Mouse (Mus musculus) mature B cell (primary cell): Measurements from ENCODE around the gene Fbxo47.

ENCODE experiments used
- in situ Hi-C: fragments of 300-500 bp; cut with MboI; formaldehyde crosslinking; loops from 2 replicates; pipeline ENCODE4 v1.14.3; 2019

Fbxo47 gene

GRCm38 (mm10) chr11:97830501-97830900, 53.5 kb downstream of the Fbxo47 start:
- in situ Hi-C loops: no loop called here

DNA sequence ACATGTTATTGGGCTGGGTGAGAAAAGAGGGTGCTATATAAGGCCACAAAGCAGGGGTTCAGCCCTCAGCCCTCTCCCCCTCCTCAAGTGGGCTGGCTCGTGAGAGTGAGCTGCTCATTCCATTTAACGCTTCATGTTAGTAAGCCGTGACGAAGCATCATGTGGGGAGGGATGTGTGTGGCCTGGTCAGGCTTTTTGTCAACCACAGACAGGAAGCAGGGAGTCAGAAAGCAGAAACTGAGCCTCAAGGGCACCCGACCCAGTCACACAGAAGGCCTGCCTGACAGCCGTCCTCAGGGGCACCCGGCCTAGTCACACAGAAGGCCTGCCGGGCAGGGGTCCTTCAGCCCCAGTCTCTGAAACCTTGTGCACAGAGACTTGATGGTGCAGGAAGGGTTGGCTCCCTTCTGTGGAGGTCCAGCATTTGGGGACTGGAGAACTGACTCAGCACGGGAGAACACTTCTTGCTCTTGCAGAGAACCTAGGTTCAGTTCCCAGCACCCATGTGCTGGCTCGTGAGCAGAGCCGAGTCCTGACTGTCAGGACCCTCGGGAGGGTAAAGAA, 54.0 kb downstream of the Fbxo47 start:
- in situ Hi-C loops: no loop called here

DNA sequence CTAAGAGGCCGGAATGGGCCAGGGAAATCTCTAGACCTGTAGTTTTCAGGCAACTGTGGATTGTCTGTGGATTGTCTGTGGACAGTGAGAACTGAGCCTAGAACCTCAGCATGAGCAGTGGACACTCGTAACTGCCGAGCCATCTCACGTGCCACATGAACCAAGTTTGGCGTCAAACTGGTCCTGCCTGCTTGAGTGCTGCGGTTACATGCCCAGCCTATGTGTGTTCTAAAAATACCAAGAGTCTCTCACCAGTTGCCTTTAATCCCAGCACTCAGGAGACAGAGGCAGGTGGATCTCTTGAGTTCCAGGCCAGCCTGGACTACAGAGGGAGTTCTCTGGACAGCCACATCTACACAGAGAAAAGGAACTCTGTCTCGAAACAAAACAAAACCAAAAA, 54.6 kb downstream of the Fbxo47 start:
- in situ Hi-C loops: no loop called here

DNA sequence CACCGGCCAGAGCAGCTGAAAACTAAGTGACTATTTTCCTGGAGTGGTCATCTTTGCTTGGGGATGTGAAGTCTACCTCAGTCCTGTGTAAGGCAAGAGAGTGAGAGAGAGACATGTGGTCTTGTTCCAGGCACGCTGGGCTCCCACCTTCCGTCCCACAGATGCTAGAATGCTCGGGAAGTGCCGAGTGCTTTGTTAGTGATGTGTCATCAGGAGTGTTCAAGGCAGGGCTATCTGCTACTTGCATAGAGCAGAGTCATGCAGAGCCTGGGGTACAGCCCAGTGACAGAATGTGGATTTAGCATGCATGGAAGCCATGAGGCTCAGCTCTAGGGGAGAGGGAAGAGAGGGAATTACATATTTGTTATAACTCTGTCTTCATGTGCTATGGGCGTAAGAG, 56.3 kb downstream of the Fbxo47 start:
- in situ Hi-C loops: no loop called here

DNA sequence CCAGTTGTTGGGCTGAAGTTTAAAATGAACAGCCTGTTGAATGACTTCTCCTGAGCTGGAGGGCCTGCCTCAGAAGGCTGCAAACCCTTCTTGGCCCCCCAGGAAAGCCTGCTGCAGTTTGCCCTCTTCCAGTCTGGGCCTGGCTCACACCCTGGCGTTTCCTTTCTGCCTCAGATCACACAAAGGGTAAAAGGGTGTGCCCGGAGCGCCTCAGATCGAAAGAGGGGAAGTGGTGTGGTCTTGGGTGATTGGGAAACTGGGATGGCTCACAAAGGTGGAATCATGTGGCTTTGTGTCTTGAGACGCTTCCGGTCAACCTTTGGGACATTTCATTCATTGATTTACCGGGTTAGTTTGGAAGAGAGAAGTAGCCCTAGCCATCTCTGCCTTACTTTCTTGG, 57.5 kb downstream of the Fbxo47 start:
- in situ Hi-C loops: no loop called here

DNA sequence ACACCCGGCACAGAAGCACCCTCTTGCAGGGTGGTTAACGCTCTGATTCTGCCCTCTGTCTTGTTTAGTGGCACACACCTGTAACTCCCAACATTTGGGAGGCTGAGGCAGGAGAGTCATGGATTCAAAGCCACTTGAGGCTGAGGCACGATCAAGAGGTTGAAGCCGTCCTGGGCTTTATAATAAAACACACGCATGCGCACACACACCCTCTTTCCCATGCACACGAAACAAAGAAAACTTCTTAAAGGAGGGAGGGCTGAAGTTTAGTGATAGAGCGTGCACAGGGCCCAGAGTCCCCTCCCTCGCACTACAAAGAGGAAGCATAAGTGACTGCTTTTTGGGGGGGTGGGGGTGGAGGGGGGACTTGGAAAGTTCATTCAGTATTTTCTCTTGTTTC, 58.0 kb downstream of the Fbxo47 start:
- in situ Hi-C loops: no loop called here

GRCm38 (mm10) chr11:97825295-97825694, 58.7 kb downstream of the Fbxo47 start:
- in situ Hi-C loops: no loop called here

GRCm38 (mm10) chr11:97824895-97825294, 59.1 kb downstream of the Fbxo47 start:
- in situ Hi-C loops: no loop called here

- in situ Hi-C loops: no loop called here
Observed at GRCm38 (mm10) chr11:97824168-97824567, 59.8 kb downstream of the Fbxo47 start.

DNA sequence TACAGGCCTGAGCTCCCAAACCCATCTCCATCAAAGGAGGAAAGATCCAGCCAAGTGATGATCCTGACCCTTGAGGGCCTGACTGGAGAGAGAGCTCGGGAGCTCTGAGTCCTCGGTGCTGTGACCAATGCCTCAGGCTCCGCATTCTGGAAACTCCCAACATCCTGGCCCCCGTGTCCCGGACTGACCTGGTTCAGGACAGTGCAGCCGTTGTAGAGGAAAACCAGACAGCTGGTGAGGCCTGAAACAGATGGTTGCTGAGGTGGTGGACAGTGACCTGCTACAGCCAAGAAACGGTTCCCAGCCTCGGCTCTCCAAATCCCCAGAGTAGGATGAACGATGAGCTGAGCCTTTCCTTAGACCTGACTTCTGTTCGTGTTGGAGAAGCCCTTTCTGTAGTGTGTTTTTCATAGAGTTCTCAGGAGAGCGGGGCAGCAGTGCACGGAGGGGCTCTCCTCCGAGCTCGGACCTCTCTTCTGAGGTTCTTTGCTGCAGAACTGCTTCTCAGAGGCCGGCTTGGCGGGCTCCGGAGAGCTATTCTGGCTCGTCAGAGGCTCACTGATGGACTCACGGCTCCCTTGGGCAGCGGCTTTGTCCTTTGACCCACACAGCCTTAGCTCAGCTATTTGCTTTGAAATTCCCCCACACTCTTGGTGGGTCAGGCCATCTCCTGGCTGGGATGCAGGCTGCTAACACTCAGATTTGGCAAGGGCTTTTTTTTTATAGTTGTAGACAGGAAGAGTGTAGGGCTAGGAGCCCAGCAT, 60.9 kb downstream of the Fbxo47 start:
- in situ Hi-C loops: no loop called here

DNA sequence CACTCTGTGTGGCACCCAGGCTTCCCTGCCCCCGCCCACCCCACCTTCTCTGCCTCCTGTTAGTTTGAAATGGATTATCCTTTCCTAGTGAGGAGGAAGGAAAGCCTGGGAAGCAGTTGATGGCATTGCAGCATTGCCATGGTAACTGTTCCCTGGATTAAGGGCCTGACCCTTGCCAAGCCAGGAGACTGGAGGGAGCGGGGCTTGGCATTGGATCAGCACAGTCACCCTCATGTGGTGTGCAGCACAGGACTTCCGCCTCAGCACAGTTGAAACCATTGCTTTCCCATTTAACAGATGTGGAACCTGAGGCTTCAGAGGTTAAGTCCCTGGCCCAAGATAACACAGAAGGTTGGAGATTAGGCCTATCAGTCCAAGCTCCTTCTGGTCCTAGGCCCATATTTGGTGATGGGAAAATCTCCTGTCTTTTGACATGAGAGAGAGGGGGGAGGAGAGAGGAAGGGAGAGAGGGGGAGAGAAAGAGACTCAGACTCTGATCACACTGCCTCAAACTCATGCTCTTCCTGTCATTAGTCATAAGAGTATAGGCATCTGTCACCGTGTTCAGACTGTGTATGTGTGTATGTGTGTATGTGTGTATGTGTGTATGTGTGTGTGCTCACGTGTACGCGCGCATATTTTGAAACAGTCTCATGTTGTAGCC, 62.4 kb downstream of the Fbxo47 start:
- in situ Hi-C loops: no loop called here

DNA sequence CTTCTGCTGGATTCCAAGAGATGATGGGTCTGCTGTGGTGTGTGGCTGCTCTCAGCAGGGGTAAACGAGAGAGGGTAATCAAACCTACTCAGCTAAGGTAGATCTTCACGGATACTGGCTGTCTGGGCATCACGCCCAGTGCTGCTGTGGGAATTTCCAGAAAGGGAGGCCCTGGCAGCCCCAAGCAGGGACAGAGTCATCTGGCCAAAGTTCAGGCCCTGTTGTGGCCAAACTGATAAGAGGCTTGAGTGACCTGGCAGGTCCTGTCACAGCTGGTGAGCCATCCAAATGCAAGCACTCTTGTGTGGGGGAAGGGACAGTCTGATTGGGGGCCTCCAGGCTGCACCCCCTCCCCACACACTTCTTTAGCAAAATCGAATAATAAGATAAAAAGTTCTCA, 63.1 kb downstream of the Fbxo47 start:
- in situ Hi-C loops: no loop called here

DNA sequence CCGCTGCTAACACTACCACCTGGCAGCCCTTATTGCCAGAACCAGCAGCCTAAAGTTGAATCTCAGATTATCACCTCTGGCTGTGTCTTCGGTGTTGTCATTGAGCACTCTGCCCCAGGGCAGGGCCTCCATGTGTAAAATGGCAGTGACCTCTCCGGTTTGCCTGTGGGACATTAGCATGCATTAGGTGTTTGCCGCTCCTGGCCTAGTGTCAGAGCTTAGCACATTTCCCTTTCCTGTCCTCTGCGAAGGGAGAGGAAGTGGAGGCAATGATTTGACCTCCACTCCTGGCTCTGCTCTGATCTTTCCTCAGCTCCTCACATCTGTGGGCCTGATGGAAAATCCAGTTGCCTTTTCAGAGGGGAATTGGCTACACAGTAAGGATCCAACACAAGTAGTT, 64.0 kb downstream of the Fbxo47 start:
- in situ Hi-C loops: no loop called here

DNA sequence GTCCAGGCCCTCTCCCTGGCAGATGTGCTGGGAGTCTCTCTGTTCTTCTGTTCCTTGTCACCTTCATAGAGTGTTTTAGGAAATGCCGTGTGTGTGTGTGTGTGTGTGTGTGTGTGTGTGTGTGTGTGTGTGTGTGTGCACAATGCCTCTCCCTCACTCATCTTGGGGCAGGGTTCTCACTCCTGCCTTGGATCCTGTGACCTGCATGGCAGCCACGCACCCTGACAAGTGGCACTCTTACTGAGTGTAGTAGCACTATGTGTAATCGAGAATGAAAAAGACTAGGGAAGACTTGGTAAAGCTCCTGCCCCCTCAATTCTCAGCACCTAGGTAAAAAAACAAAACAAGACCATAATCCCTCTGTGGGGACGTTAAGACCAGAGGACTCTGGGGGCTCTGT, 64.9 kb downstream of the Fbxo47 start:
- in situ Hi-C loops: no loop called here

- in situ Hi-C loops: no loop called here
Observed at GRCm38 (mm10) chr11:97818571-97818970, 65.4 kb downstream of the Fbxo47 start.

- in situ Hi-C loops: no loop called here
Observed at GRCm38 (mm10) chr11:97818003-97818402, 66.0 kb downstream of the Fbxo47 start.

DNA sequence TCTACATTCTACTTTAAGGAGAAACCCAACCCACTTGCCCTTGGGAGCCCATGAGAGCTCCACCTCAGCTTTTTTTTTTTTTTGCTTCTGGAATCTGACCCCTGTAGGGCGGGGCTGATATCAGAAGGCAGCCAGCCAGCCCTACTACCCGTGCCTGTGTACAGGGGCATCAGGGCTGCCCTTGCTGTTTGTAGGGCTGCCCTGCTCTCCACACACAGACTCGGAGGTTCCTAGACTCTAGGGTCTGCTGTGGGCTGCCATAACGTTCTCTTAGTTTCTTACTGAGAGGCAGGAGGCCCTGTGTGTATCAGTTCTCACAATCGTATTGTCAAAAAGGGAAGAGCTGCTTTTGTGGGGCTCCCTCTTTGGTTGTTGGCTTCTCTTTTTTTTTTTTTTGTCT, 66.6 kb downstream of the Fbxo47 start:
- in situ Hi-C loops: no loop called here

GRCm38 (mm10) chr11:97816916-97817315, 67.0 kb downstream of the Fbxo47 start:
- in situ Hi-C loops: no loop called here

GRCm38 (mm10) chr11:97816176-97816575, 67.8 kb downstream of the Fbxo47 start:
- in situ Hi-C loops: no loop called here

DNA sequence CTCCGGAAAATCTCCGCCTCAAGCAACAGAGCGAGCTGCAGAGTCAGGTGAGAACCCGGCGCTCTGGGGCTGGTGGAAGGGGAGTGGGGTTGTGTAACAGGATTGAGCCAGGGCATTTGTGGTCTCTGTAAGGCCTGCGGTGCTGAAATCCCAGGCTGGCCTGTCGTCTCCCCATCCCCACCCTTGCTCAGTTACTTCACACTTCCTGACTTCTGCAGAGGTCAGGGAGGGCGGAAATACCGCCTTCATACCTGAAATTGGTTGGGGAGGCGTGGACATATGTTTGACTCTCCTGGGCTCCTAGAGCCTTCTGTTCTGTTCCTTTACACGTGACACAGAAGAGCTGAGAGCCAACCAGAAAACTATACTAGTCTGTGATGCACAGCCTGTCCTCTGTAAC, 68.2 kb downstream of the Fbxo47 start:
- in situ Hi-C loops: no loop called here

- in situ Hi-C loops: no loop called here
Observed at GRCm38 (mm10) chr11:97813746-97814515, 70.0 kb downstream of the Fbxo47 start.

GRCm38 (mm10) chr11:97813085-97813484, 70.9 kb downstream of the Fbxo47 start:
- in situ Hi-C loops: no loop called here

DNA sequence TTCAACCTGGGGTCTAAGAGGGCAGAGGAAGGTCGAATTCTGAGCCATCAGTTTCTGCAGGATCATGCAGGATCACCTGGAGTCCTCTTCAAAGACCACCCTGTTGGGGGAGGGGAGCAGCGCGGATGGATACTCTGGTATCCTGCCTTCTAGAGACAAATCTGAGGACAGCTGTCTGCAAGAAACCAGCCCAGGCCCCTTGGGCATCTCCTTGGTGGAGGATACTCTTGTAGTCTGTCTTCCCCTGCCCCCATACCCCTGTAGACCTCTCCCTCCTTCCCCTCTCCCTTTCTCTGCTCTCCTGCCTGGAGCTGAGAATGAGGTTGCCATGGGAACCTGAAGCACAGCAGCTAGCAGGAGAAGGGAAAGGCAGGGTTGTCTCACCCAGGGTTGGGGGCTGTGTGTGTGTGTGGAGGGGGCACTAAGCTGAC, 71.4 kb downstream of the Fbxo47 start:
- in situ Hi-C loops: no loop called here
